Mouse (Mus musculus): ENCODE measurements around the gene Haao. TPM values are rescaled to one million over a fixed set of nuclear protein-coding genes. Genes with fewer than 3 reads are reported as not detected.

Gene Haao
- polyA plus RNA-seq, 1 experiment from 2014 or later = 0.91 TPM

- DNase-seq (ENCODE audit: low spot score) = no peak
- H3K9ac ChIP-seq (ENCODE audit: low read length) = no peak overlapping the region
Measured at GRCm38 (mm10) chr17:83873363-83874141, 25.8 kb upstream of the Haao start.

GRCm38 (mm10) chr17:83872806-83873348 lies 25.1 kb upstream of the Haao start:
- H3K9ac ChIP-seq (ENCODE audit: low read length) = no peak overlapping the region
- ATAC-seq (ENCODE audit: insufficient number of reproducible peaks, low FRiP score, low TSS enrichment, low read depth) (peak; percentile 67; the same call in 1 of the 2 replicates), DNase-seq (ENCODE audit: low spot score) (peak; percentile 97)
- H3K4me1 ChIP-seq (ENCODE audit: control insufficient read depth, insufficient read depth, low read length) = 0 out of 2 replicates have a peak, but pooled peaks cover 2% of the 10 kb centered on the region
- WGBS = 28% methylated on average over 14 of the region's 14 CpGs
- no peak overlapping the region for H3K4me2 ChIP-seq (ENCODE audit: low read depth, severe bottlenecking)
- H3K9me3 ChIP-seq (ENCODE audit: control insufficient read depth, low read length) = peaks cover 2% of the 10 kb centered on the region; the same call in 1 of the 2 replicates
- no peaks in the 10 kb centered on the region for H3K36me3 ChIP-seq (ENCODE audit: control insufficient read depth, insufficient read depth, low read length)
- no peak overlapping the region for H3K27ac ChIP-seq (replicated peaks; ENCODE audit: low read depth, low read length)
- H3K4me3 ChIP-seq (ENCODE audit: low read depth, low read length) = no peak overlapping the region
- no peaks in the 10 kb centered on the region for H3K27me3 ChIP-seq (ENCODE audit: control insufficient read depth, insufficient read depth, low read length)

More at GRCm38 (mm10) chr17:83873363-83874141, 25.8 kb upstream of the Haao start:
- H3K4me3 ChIP-seq (ENCODE audit: low read depth, low read length) = no peak overlapping the region
- ATAC-seq (ENCODE audit: insufficient number of reproducible peaks, low FRiP score, low TSS enrichment, low read depth) = no peak
- no peak overlapping the region for H3K4me2 ChIP-seq (ENCODE audit: low read depth, severe bottlenecking)
- H3K9me3 ChIP-seq (ENCODE audit: control insufficient read depth, low read length) = peaks cover 2% of the 10 kb centered on the region; the same call in 1 of the 2 replicates
- H3K27me3 ChIP-seq (ENCODE audit: control insufficient read depth, insufficient read depth, low read length) = no peaks in the 10 kb centered on the region
- H3K36me3 ChIP-seq (ENCODE audit: control insufficient read depth, insufficient read depth, low read length) = no peaks in the 10 kb centered on the region
- WGBS = 76% methylated on average over 19 of the region's 19 CpGs
- 0 out of 2 replicates have a peak, but pooled peaks cover 2% of the 10 kb centered on the region for H3K4me1 ChIP-seq (ENCODE audit: control insufficient read depth, insufficient read depth, low read length)
- no peak overlapping the region for H3K27ac ChIP-seq (replicated peaks; ENCODE audit: low read depth, low read length)

GRCm38 (mm10) chr17:83871354-83871753 lies 23.6 kb upstream of the Haao start:
- 88% methylated on average over 5 of the region's 5 CpGs for WGBS
- Histone ChIP-seq H3K27ac (replicated peaks; ENCODE audit: low read depth, low read length) (no peak overlapping the region), H3K36me3 (ENCODE audit: control insufficient read depth, insufficient read depth, low read length) (no peaks in the 10 kb centered on the region), H3K27me3 (ENCODE audit: control insufficient read depth, insufficient read depth, low read length) (no peaks in the 10 kb centered on the region), H3K4me1 (ENCODE audit: control insufficient read depth, insufficient read depth, low read length) (0 out of 2 replicates have a peak, but pooled peaks cover 2% of the 10 kb centered on the region), H3K4me2 (ENCODE audit: low read depth, severe bottlenecking) (no peak overlapping the region), H3K9ac (ENCODE audit: low read length) (no peak overlapping the region), H3K4me3 (ENCODE audit: low read depth, low read length) (no peak overlapping the region), H3K9me3 (ENCODE audit: control insufficient read depth, low read length) (peaks cover 2% of the 10 kb centered on the region; the same call in 1 of the 2 replicates)
- ATAC-seq (ENCODE audit: insufficient number of reproducible peaks, low FRiP score, low TSS enrichment, low read depth) = no peak
- no peak for DNase-seq (ENCODE audit: low spot score)

GRCm38 (mm10) chr17:83870385-83870784 lies 22.6 kb upstream of the Haao start:
- Histone ChIP-seq H3K9ac (ENCODE audit: low read length) (no peak overlapping the region), H3K36me3 (ENCODE audit: control insufficient read depth, insufficient read depth, low read length) (no peaks in the 10 kb centered on the region), H3K27me3 (ENCODE audit: control insufficient read depth, insufficient read depth, low read length) (no peaks in the 10 kb centered on the region), H3K27ac (replicated peaks; ENCODE audit: low read depth, low read length) (no peak overlapping the region), H3K9me3 (ENCODE audit: control insufficient read depth, low read length) (peaks cover 2% of the 10 kb centered on the region; the same call in 1 of the 2 replicates), H3K4me1 (ENCODE audit: control insufficient read depth, insufficient read depth, low read length) (0 out of 2 replicates have a peak, but pooled peaks cover 2% of the 10 kb centered on the region), H3K4me2 (ENCODE audit: low read depth, severe bottlenecking) (no peak overlapping the region), H3K4me3 (ENCODE audit: low read depth, low read length) (no peak overlapping the region)
- DNase-seq (ENCODE audit: low spot score) = no peak
- no peak for ATAC-seq (ENCODE audit: insufficient number of reproducible peaks, low FRiP score, low TSS enrichment, low read depth)
- WGBS = 90% methylated on average over 4 of the region's 4 CpGs

GRCm38 (mm10) chr17:83866582-83866981 lies 18.8 kb upstream of the Haao start:
- ATAC-seq (ENCODE audit: insufficient number of reproducible peaks, low FRiP score, low TSS enrichment, low read depth) = no peak; the same call in 1 of the 2 replicates
- H3K27me3 ChIP-seq (ENCODE audit: control insufficient read depth, insufficient read depth, low read length) = no peaks in the 10 kb centered on the region

GRCm38 (mm10) chr17:83865366-83865765 lies 17.6 kb upstream of the Haao start:
- 77% methylated on average over 7 of the region's 7 CpGs for WGBS
- Histone ChIP-seq H3K9me3 (ENCODE audit: control insufficient read depth, low read length) (no peaks in the 10 kb centered on the region), H3K27ac (replicated peaks; ENCODE audit: low read depth, low read length) (no peak overlapping the region), H3K9ac (ENCODE audit: low read length) (no peak overlapping the region), H3K4me3 (ENCODE audit: low read depth, low read length) (no peak overlapping the region), H3K27me3 (ENCODE audit: control insufficient read depth, insufficient read depth, low read length) (no peaks in the 10 kb centered on the region), H3K4me2 (ENCODE audit: low read depth, severe bottlenecking) (no peak overlapping the region), H3K36me3 (ENCODE audit: control insufficient read depth, insufficient read depth, low read length) (no peaks in the 10 kb centered on the region), H3K4me1 (ENCODE audit: control insufficient read depth, insufficient read depth, low read length) (no peaks in the 10 kb centered on the region)
- no peak for DNase-seq (ENCODE audit: low spot score)
- no peak for ATAC-seq (ENCODE audit: insufficient number of reproducible peaks, low FRiP score, low TSS enrichment, low read depth)

More at GRCm38 (mm10) chr17:83866582-83866981, 18.8 kb upstream of the Haao start:
- no peaks in the 10 kb centered on the region for H3K36me3 ChIP-seq (ENCODE audit: control insufficient read depth, insufficient read depth, low read length)
- no peak overlapping the region for H3K27ac ChIP-seq (replicated peaks; ENCODE audit: low read depth, low read length)
- H3K4me3 ChIP-seq (ENCODE audit: low read depth, low read length) = no peak overlapping the region
- peak; percentile 84 for DNase-seq (ENCODE audit: low spot score)
- no peaks in the 10 kb centered on the region for H3K9me3 ChIP-seq (ENCODE audit: control insufficient read depth, low read length)
- WGBS = 22% methylated on average over 10 of the region's 10 CpGs
- no peaks in the 10 kb centered on the region for H3K4me1 ChIP-seq (ENCODE audit: control insufficient read depth, insufficient read depth, low read length)
- H3K4me2 ChIP-seq (ENCODE audit: low read depth, severe bottlenecking) = no peak overlapping the region
- no peak overlapping the region for H3K9ac ChIP-seq (ENCODE audit: low read length)

- Histone ChIP-seq H3K4me3 (ENCODE audit: low read depth, low read length) (peak overlapping the region; percentile 66), H3K27me3 (ENCODE audit: control insufficient read depth, insufficient read depth, low read length) (no peaks in the 10 kb centered on the region), H3K9me3 (ENCODE audit: control insufficient read depth, low read length) (no peaks in the 10 kb centered on the region), H3K27ac (replicated peaks; ENCODE audit: low read depth, low read length) (peak overlapping the region; percentile 85), H3K9ac (ENCODE audit: low read length) (peak overlapping the region; percentile 78), H3K4me1 (ENCODE audit: control insufficient read depth, insufficient read depth, low read length) (no peaks in the 10 kb centered on the region), H3K36me3 (ENCODE audit: control insufficient read depth, insufficient read depth, low read length) (no peaks in the 10 kb centered on the region), H3K4me2 (ENCODE audit: low read depth, severe bottlenecking) (peak overlapping the region; percentile 72)
- DNase-seq (ENCODE audit: low spot score) = no peak
- WGBS = under 1% methylated on average over 27 of the region's 27 CpGs
- peak; percentile 72 for ATAC-seq (ENCODE audit: insufficient number of reproducible peaks, low FRiP score, low TSS enrichment, low read depth)
Measured at GRCm38 (mm10) chr17:83862134-83862881, 14.5 kb upstream of the Haao start.

- peak overlapping the region; percentile 78 for H3K9ac ChIP-seq (ENCODE audit: low read length)
- H3K4me1 ChIP-seq (ENCODE audit: control insufficient read depth, insufficient read depth, low read length) = no peaks in the 10 kb centered on the region
- ATAC-seq (ENCODE audit: insufficient number of reproducible peaks, low FRiP score, low TSS enrichment, low read depth) (peak; percentile 95), DNase-seq (ENCODE audit: low spot score) (peak; percentile 100)
- H3K4me3 ChIP-seq (ENCODE audit: low read depth, low read length) = peak overlapping the region; percentile 66
- no peaks in the 10 kb centered on the region for H3K36me3 ChIP-seq (ENCODE audit: control insufficient read depth, insufficient read depth, low read length)
- H3K27me3 ChIP-seq (ENCODE audit: control insufficient read depth, insufficient read depth, low read length) = no peaks in the 10 kb centered on the region
- WGBS = under 1% methylated on average over 57 of the region's 62 CpGs
- no peaks in the 10 kb centered on the region for H3K9me3 ChIP-seq (ENCODE audit: control insufficient read depth, low read length)
- H3K27ac ChIP-seq (replicated peaks; ENCODE audit: low read depth, low read length) = peak overlapping the region; percentile 85
- peak overlapping the region; percentile 72 for H3K4me2 ChIP-seq (ENCODE audit: low read depth, severe bottlenecking)
Measured at GRCm38 (mm10) chr17:83861444-83862133, 13.8 kb upstream of the Haao start.
